Comparison of ENCODE assay signal across 14 mouse cellular contexts in the genomic region with DNA sequence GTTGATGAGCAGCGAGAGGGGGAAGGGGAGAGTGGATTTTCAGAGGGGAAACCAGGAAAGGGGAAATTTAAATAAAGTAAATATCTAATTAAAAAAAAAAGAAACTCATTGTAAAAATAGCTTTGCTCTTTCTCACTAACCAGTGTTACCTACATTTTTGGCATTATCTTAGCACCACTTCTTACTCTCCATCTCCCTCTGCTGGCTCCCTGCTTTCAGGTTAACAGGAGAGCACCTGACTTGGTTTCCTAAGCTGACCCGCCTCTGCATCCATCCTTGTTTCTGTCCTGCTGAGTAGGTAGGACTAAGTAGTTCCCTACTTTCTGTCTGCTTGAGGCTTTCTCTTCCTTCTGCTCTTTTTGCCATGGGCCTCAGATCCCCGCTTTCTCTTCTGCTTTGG.
DNase-seq lines count a peak whose midpoint lies in the region; ATAC-seq and TF ChIP-seq lines count a peak whose summit lies in the region.
"Had no signal": no experiment of that assay in that cellular context is flagged by ENCODE, and none has a peak within 500 bp of the region (broad histone marks: within the 10 kb centered on the region; RNA-seq: fewer than 3 reads in every experiment).

No protein-coding gene starts in this region.

- TF ChIP-seq POLR2A in CH12.LX (IDR thresholded peaks at IDR 0.05; ENCODE audit: low read depth, low read length): no peak
- no peak for TF ChIP-seq POLR2A in brain, embryonic 14.5 days (IDR thresholded peaks at IDR 0.05; ENCODE audit: borderline replicate concordance, extremely low read depth, insufficient read depth, insufficient read length, poor library complexity, severe bottlenecking)
- no peak for TF ChIP-seq POLR2A in thymus, adult 2 months (IDR thresholded peaks at IDR 0.05; ENCODE audit: control insufficient read depth, extremely low read depth, insufficient read depth, low read length, poor library complexity)

- ATAC-seq in cerebellum, adult (ENCODE audit: insufficient number of reproducible peaks, low FRiP score, low TSS enrichment): no peak
- ATAC-seq in midbrain, embryonic 13.5 days: no peak

- TF ChIP-seq RAD21 in CH12.LX (IDR thresholded peaks at IDR 0.05; ENCODE audit: low read depth, low read length): peak; percentile 45

- no peaks in the 10 kb centered on the region for H3K36me3 ChIP-seq in CH12.LX (replicated peaks in 1 of 2; ENCODE audit: control insufficient read depth in 1 of 2, insufficient read depth in 1 of 2, low read length in 1 of 2)
- H3K36me3 ChIP-seq in midbrain, embryonic 13.5 days: no peaks in the 10 kb centered on the region
- H3K36me3 ChIP-seq in thymus, adult 2 months (ENCODE audit: control insufficient read depth, insufficient read depth, low read length): no peaks in the 10 kb centered on the region
- H3K36me3 ChIP-seq: lung, embryonic 15.5 days; midbrain, embryonic 12.5 days had no signal

- 0 out of 4 replicates have a peak, but pooled peaks cover 0 to 2% of the 10 kb centered on the region in 2 experiments for H3K4me1 ChIP-seq in CH12.LX (ENCODE audit: control insufficient read depth in 1 of 2, insufficient read depth in 2 of 2)
- H3K4me1 ChIP-seq in midbrain, embryonic 13.5 days (replicated peaks): 0 out of 2 replicates have a peak, but pooled peaks cover 5% of the 10 kb centered on the region
- H3K4me1 ChIP-seq in thymus, adult 2 months (replicated peaks; ENCODE audit: control insufficient read depth, insufficient read depth, low read length): no peaks in the 10 kb centered on the region
- H3K4me1 ChIP-seq: lung, embryonic 15.5 days; midbrain, embryonic 12.5 days had no signal

- H3K27me3 ChIP-seq in CH12.LX (replicated peaks): no peaks in the 10 kb centered on the region
- H3K27me3 ChIP-seq in midbrain, embryonic 13.5 days: no peaks in the 10 kb centered on the region
- no peaks in the 10 kb centered on the region for H3K27me3 ChIP-seq in thymus, adult 2 months (ENCODE audit: control insufficient read depth, insufficient read depth, low read length)
- H3K27me3 ChIP-seq: lung, embryonic 15.5 days; midbrain, embryonic 12.5 days had no signal

- H3K27ac ChIP-seq in layer of hippocampus, adult 2 months: no peak overlapping the region
- no peak overlapping the region for H3K27ac ChIP-seq in CH12.LX (ENCODE audit: insufficient read depth, low read depth)
- H3K27ac ChIP-seq in midbrain, embryonic 13.5 days: no peak overlapping the region
- no peak overlapping the region for H3K27ac ChIP-seq in thymus, adult 2 months (ENCODE audit: control insufficient read depth, insufficient read depth, low read length)
- H3K27ac ChIP-seq: lung, embryonic 15.5 days; midbrain, embryonic 12.5 days had no signal

- TF ChIP-seq EP300 in CH12.LX (IDR thresholded peaks at IDR 0.05; ENCODE audit: low read length): no peak

- peak; percentile 3 for DNase-seq in cerebellum, adult 9-10 months
- no peak for DNase-seq in layer of hippocampus, adult 2 months (ENCODE audit: low spot score in 2 of 2)
- DNase-seq in layer of hippocampus, postnatal 14 days (ENCODE audit: low spot score in 2 of 2): no peak
- peak; percentile 16 for DNase-seq in CH12.LX (ENCODE audit: extremely low read depth)
- no peak for DNase-seq in brain, embryonic 14.5 days (ENCODE audit: low read depth)
- no peak for DNase-seq in thymus, adult 2 months
- DNase-seq: adrenal gland, adult 2 months; embryo, embryonic 11 days; kidney, adult 11 months; left cerebral cortex, postnatal 4 days had no signal

- in situ Hi-C loops in CH12.LX (cut with MboI; ENCODE audit: low pct_ligation_motif_present, low pct_unique_long_range_greater_than_20kb, low sequenced_read_pairs): loop anchor here (25.0 kb wide), 1 partner anchor 385 kb away; no protein-coding TSS in a partner anchor

- TF ChIP-seq CTCF in layer of hippocampus, adult 2 months (conservative IDR thresholded peaks at IDR 0.05): peak; percentile 64
- peak in 1 of 2 experiments; percentile 52; a peak in 2 of 4 replicates for TF ChIP-seq CTCF in CH12.LX (conservative IDR thresholded peaks at IDR 0.05 in 1 of 2, IDR thresholded peaks at IDR 0.05 in 1 of 2; ENCODE audit: low read depth in 2 of 2, low read length in 2 of 2)
- TF ChIP-seq CTCF in brain, embryonic 14.5 days (IDR thresholded peaks at IDR 0.05; ENCODE audit: borderline replicate concordance, extremely low read depth, insufficient read depth, insufficient read length): peak; percentile 1; the same call in 1 of the 2 replicates
- TF ChIP-seq CTCF in thymus, adult 2 months (IDR thresholded peaks at IDR 0.05; ENCODE audit: borderline replicate concordance, control insufficient read depth, extremely low read depth, insufficient read depth, low read length, poor library complexity): no peak

- dilution Hi-C loops in CH12.LX (cut with MboI; ENCODE audit: extremely low pct_ligation_motif_present, extremely low pct_unique_long_range_greater_than_20kb, low sequenced_read_pairs): no loop called here

- no peak overlapping the region for H3K9ac ChIP-seq in CH12.LX (ENCODE audit: insufficient read depth, low read depth)
- H3K9ac ChIP-seq in midbrain, embryonic 13.5 days (replicated peaks): no peak overlapping the region
- H3K9ac ChIP-seq: lung, embryonic 15.5 days; midbrain, embryonic 12.5 days had no signal

- H3K9me3 ChIP-seq in CH12.LX (replicated peaks; ENCODE audit: low read length): no peaks in the 10 kb centered on the region
- no peaks in the 10 kb centered on the region for H3K9me3 ChIP-seq in midbrain, embryonic 13.5 days
- H3K9me3 ChIP-seq: lung, embryonic 15.5 days; midbrain, embryonic 12.5 days had no signal

- no peak overlapping the region for H3K4me3 ChIP-seq in layer of hippocampus, adult 2 months
- no peak overlapping the region for H3K4me3 ChIP-seq in CH12.LX (replicated peaks in 1 of 3; ENCODE audit: low read depth in 2 of 3, low read length in 2 of 3, poor library complexity in 1 of 3)
- H3K4me3 ChIP-seq in midbrain, embryonic 13.5 days (replicated peaks): no peak overlapping the region
- H3K4me3 ChIP-seq in thymus, adult 2 months (ENCODE audit: control insufficient read depth, insufficient read depth, low read length): no peak overlapping the region
- H3K4me3 ChIP-seq: lung, embryonic 15.5 days; midbrain, embryonic 12.5 days had no signal

- whole genome bisulfite sequencing in midbrain, embryonic 13.5 days: 68% methylated on average over 3 of the region's 3 CpGs
- 93% methylated on average over 3 of the region's 3 CpGs for WGBS in thymus, adult 2 months

- no peak overlapping the region for H3K4me2 ChIP-seq in CH12.LX (ENCODE audit: insufficient read depth, low read depth, poor library complexity, severe bottlenecking)
- H3K4me2 ChIP-seq in midbrain, embryonic 13.5 days (replicated peaks): no peak overlapping the region
- H3K4me2 ChIP-seq: lung, embryonic 15.5 days; midbrain, embryonic 12.5 days had no signal

- H3K79me2 ChIP-seq in CH12.LX (replicated peaks; ENCODE audit: control insufficient read depth, extremely low read depth, insufficient read depth, poor library complexity, severe bottlenecking): no peaks in the 10 kb centered on the region

TF ChIP-seq in CH12.LX, 34 proteins besides CTCF, POLR2A, EP300 and RAD21:
- TF ChIP-seq SMC3 (IDR thresholded peaks at IDR 0.05; ENCODE audit: low read depth, low read length) (peak; percentile 57), CHD1 (IDR thresholded peaks at IDR 0.05; ENCODE audit: low read depth, low read length) (no peak)

Comparison
In these comparisons a context has a peak if more than half of its experiments do, and no peak if none do; other contexts are left out.
1. DNase-seq: peak in cerebellum, adult 9-10 months (single experiment) and CH12.LX (single experiment); none in layer of hippocampus, adult 2 months (0 of 2), layer of hippocampus, postnatal 14 days (0 of 2), brain, embryonic 14.5 days (single experiment) and thymus, adult 2 months (single experiment).